Mouse (Mus musculus) thymus, postnatal 4 days (tissue): ENCODE measurements at regions not wholly inside any gene's neighbourhood (a gene's known extent, or its start where the extent isn't known, plus 50 kb on each side); places are given as distances from the start of the nearest gene placed in this dataset.

ENCODE experiments used
- DNase-seq: peaks from one replicate; pipeline ENCODE4 v3.0.0; 2021

DNA sequence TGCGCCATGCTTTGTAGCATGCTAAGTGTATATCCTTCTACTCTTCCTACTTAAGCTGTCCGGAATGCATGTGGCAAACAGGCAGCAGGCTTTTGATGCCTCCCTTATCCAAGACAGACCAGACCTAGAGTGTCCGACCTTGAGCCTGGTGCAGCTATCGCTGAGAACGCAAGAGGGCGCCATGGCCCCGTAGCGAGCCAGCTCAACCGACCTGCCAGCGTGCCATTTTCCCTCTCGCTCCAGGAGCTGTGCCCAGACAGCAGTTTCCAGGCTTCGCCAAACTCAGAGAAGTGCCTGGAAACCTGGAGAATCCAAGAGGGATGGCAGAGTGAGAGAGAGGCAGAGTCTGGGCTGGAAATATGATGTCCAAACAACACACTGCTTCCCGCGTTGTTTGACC is 155.8 kb upstream of the Gm12830 start:
- DNase-seq, result peak; percentile 74

GRCm38 (mm10) chr4:114666238-114666978 is 155.1 kb upstream of the Gm12830 start:
- DNase-seq, result peak; percentile 25

- peak; percentile 40 for DNase-seq
Observed at GRCm38 (mm10) chr4:114666979-114667328, 154.6 kb upstream of the Gm12830 start.

- no peak for DNase-seq
Observed at GRCm38 (mm10) chr4:114672096-114672720, 149.3 kb upstream of the Gm12830 start.

GRCm38 (mm10) chr4:114676908-114677898 is 144.3 kb upstream of the Gm12830 start:
- peak; percentile 2 for DNase-seq

DNA sequence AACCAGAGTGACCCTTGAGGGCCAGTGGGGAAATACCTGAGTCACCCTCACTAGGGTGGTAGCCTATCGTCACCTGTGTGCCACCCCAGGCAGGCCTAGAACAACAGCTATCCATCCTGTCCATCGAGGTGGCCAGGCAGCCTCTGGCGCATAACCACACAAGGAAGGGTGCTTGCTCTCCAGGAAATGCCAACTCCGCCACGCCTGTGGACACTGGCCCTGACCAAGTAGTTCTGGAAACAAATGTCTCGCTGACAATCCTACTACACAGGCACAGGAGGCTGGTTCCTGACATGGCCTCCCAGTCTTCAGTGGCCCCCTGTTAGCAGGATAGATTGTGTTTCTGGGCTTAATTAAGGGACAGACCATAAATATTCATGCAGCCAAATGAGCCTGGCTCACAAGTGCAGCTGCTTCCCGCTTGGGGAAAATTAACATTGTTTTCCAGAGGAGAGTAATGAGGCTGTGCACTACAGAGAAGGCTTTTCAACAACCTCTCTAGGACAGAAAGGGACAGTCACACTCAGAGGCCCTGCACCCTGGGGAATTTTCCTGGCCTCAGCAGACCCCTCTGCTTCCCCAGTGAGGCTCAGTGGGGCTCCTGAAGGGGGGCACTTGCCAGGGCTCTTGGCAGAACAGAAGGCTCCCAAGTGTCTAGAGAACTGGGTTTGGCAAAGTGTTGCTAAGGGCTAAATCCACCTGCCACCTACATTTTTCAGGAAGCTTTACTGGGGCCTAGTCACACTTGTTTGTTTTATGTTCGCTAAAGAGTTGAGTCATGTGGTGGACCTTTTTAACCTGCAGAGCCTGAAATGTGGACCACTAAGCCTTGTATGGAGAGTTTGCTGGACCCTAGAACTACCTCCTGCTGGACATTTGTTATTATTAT is 143.2 kb upstream of the Gm12830 start:
- no peak for DNase-seq

DNA sequence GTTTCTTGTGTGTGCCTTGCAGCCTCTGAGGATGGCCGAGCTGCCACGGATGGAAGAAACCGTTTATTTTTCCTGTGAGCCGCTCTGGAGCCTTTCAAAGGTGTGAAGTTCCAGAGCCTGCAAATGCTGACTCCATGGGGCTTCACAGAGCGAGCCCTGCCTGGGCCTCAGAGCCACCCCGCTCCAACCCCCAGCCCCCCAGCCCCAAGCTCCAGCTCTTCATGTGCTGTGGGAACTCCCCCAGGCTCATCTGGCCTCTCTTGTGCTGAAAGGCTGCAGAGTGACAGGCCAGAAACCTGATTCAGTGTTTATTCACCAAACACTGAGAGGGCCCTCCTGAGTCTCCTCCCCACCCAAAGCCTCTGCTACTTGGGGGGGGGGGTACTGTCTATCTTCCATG is 141.2 kb upstream of the Gm12830 start:
- no peak for DNase-seq

DNA sequence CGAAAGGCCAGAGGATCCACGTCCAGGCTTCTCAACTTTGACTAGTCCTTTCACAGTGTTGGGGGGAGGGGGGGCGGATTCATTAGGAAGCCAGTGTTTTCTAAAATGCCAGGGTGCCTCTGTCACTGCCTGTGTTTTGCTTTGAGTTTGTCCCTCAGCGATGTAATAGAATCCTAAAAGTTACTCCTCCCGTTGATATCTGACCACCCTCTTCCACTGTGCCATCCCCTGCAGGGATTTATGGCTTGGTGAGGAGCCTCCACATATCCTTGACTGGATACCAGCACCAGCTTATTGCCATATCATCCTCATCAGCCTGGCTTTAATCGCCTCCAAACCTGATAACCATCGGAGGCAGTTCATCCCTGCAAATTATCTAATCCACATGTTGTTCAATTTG is 138.6 kb upstream of the Gm12830 start:
- no peak for DNase-seq

DNA sequence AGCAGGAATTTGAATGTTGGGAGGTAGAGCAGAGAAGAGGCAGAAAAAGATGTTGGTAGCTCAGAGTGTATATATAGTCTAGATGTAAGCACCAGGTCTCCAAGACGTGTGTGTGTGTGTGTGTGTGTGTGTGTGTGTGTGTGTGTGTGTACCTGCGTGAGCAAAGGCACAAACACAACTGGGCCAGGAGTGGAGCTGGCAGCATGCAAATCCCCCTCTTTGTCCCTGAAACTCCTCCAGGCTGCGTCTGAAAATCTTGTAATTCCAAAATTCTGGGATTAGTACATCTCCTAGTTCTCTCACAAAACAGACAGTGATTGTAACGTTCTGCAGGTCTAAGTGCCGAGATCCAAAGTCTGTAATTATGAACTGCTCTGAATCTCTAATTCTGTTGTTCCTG is 137.8 kb upstream of the Gm12830 start:
- no peak for DNase-seq

GRCm38 (mm10) chr4:114684844-114685382 is 136.6 kb upstream of the Gm12830 start:
- DNase-seq, result no peak

- DNase-seq, result peak; percentile 49
Observed at GRCm38 (mm10) chr4:114685454-114685853, 136.1 kb upstream of the Gm12830 start.

DNA sequence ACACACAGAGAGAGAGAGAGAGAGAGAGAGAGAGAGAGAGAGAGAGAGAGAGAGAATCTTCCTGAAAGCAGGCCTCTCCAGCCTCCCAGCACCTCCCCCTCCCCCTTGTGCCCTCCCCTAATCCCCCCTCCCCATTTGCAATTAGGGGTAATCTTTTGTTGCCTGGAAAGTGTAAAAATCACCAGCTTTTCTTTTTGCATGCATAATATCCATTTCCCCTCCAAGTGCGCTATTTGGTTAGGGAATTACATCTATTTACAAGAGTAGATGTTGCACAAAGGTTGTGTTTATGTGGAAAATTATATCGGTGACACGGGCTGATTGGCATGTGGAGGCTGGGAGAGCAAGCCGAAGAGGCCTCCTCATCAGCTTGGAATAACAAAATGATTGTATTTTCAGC is 135.4 kb upstream of the Gm12830 start:
- DNase-seq, result no peak

DNA sequence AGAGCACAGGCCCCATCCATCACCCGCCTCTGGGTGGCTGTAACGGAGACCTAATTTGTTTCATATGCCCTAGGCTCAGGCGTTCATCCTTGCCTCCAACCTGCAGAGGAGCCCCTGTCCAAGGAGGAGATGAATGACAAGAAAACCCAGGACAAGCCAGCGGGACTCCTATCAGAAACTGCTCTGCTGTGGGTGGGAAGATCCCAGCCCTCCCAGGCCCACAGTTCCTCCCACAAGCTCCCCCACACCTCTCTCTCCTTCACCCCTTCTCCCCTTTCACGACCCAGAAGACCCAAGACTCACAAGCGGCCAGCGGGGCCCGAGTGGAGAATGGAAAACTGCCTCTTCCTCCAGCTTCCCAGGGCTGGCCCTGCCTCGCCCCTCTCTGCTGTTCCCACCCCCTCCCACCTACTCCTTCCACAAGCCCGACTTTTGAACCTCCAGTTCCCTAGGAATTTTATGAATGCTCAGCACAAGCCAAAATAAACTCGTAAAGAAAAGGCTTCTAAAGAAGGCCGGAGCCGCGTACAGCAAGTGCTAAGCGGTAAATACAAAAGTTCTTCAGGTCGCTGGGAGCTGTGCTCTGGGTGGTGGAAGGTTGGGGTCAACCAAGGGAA is 133.1 kb upstream of the Gm12830 start:
- no peak for DNase-seq

GRCm38 (mm10) chr4:114688973-114689371 is 132.6 kb upstream of the Gm12830 start:
- DNase-seq, result peak; percentile 57

- no peak for DNase-seq
Observed at GRCm38 (mm10) chr4:114705586-114705985, 115.9 kb upstream of the Gm12830 start.

GRCm38 (mm10) chr4:114710182-114710909 is 111.2 kb upstream of the Gm12830 start:
- DNase-seq, result no peak

GRCm38 (mm10) chr4:114711082-114711481 is 110.4 kb upstream of the Gm12830 start:
- DNase-seq, result no peak

- no peak for DNase-seq
Observed at GRCm38 (mm10) chr4:114712005-114712665, 109.4 kb upstream of the Gm12830 start.

DNA sequence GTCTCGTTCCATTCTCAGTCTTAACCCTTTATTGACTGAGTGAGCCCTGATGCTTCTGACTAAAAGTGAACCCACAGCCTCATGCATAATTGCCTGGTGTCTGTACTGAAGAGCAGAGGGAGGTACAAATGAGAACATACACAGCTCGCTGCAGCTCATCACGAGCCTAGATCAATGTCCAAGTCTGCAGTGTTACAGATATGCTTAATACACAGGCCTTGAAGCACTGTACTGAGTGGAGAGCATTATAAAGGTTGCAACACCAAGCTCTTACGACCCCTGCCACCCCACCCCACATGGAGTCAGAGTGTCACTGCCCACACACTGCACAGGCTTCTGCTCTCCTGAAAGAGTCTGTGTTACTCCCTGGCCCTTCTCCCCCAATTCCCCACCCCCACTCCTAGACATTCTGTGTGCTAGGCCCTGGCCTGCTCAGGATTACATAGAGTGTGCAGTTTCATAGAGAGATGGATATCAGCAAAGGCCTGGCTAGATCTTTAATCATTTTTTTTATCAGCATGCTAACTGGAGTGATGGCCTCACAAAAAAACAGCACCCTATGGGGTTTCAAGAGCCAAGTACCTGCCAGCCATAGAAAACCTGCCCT is 108.5 kb upstream of the Gm12830 start:
- no peak for DNase-seq

DNA sequence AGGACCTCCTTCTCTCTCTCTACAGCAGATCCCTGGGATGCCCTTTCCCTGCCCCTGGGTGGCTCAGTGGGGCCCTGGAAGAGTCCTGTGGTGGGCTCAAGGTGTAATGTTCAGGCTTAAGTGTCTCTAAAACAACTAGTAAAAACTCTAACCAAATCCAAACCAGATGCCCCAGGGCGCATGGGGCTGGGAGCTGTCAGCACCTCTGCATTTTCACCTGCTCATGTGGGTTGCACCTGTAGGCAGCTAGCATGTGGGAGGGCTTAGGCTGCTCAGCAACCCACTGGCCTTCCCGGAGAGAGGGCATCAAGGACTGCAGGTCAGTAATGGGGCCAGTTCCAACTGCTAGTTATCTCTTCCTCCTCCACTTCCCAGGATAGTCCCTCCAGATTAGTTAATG is 104.8 kb upstream of the Gm12830 start:
- DNase-seq, result no peak
